Mouse (Mus musculus) ES-E14 (cell line): ENCODE measurements around the gene R3hdm4. TPM values are rescaled to one million over a fixed set of nuclear protein-coding genes. Genes with fewer than 3 reads are reported as not detected.

Source experiments
- DNase-seq: peaks from one replicate; pipeline ENCODE4 v3.0.0-alpha.2; 2013; ENCODE audit warnings: low read depth, low spot score
- H3K27ac ChIP-seq: 2 replicates; pipeline ENCODE4 v1.5.1; 2012; ENCODE audit warnings: low read depth, mild to moderate bottlenecking, low read length, moderate library complexity, mixed read lengths; ENCODE audit not compliant: poor library complexity, insufficient read depth, severe bottlenecking
- H3K36me3 ChIP-seq: 2 replicates; pipeline ENCODE4 v1.6.1; 2012; ENCODE audit warnings: mild to moderate bottlenecking, low read length, moderate library complexity, mixed read lengths; ENCODE audit not compliant: control insufficient read depth, poor library complexity, insufficient read depth, severe bottlenecking
- H3K4me1 ChIP-seq, 2 experiments: fragments of 150-350 bp in 1 of 2; sonication (generic) in 1 of 2; 2 replicates each; pipeline ENCODE4 v1.6.1; 2012; ENCODE audit warnings: low read length in 2 of 2, mild to moderate bottlenecking in 1 of 2, mixed read lengths in 1 of 2; ENCODE audit not compliant: control insufficient read depth in 2 of 2, insufficient read depth in 2 of 2, poor library complexity in 1 of 2
- H3K4me3 ChIP-seq, 2 experiments: fragments of 150-350 bp in 1 of 2; sonication (generic) in 1 of 2; 2 replicates each; pipeline ENCODE4 v1.5.1; 2012; ENCODE audit warnings: low read length in 2 of 2, low read depth in 1 of 2, mild to moderate bottlenecking in 1 of 2, mixed read lengths in 1 of 2; ENCODE audit not compliant: insufficient read depth in 1 of 2, poor library complexity in 1 of 2, severe bottlenecking in 1 of 2
- H3K9ac ChIP-seq: 2 replicates; pipeline ENCODE4 v1.6.1; 2012; ENCODE audit warnings: low read depth, mild to moderate bottlenecking, low read length, mixed read lengths; ENCODE audit not compliant: poor library complexity, insufficient read depth, severe bottlenecking
- H3K9me3 ChIP-seq: fragments of 150-350 bp; sonication (generic); 2 replicates; pipeline ENCODE4 v1.6.1; 2012; ENCODE audit warnings: low read depth, mild to moderate bottlenecking, low read length; ENCODE audit not compliant: control insufficient read depth, insufficient read depth
- CHD2 ChIP-seq: IDR thresholded peaks from 2 replicates; pipeline ENCODE4 v1.6.1; 2014; ENCODE audit warnings: mild to moderate bottlenecking, low read depth, low read length, inconsistent platforms
- HCFC1 ChIP-seq: IDR thresholded peaks from 2 replicates; pipeline ENCODE4 v1.6.1; 2012; ENCODE audit warnings: low read length, inconsistent platforms, borderline replicate concordance; ENCODE audit not compliant: insufficient read depth
- MAFK ChIP-seq: IDR thresholded peaks from 2 replicates; pipeline ENCODE4 v1.6.1; 2014; ENCODE audit warnings: mild to moderate bottlenecking, low read depth, low read length, inconsistent platforms; ENCODE audit not compliant: insufficient read depth
- ZC3H11A ChIP-seq: IDR thresholded peaks from 2 replicates; pipeline ENCODE4 v1.6.1; 2012; ENCODE audit warnings: low read depth, mild to moderate bottlenecking, inconsistent platforms, low read length, borderline replicate concordance
- ZNF384 ChIP-seq: IDR thresholded peaks from 2 replicates; pipeline ENCODE4 v1.6.1; 2012; ENCODE audit warnings: low read depth, low read length, inconsistent platforms
- in situ Hi-C, 2 experiments: fragments of 600-800 bp; cut with MboI; formaldehyde crosslinking; loops; one replicate each; pipeline ENCODE4 v1.15.1; 2025; ENCODE audit warnings: low sequenced_read_pairs in 2 of 2, inconsistent platforms in 1 of 2; ENCODE audit not compliant: unreplicated experiment in 2 of 2
- total RNA-seq: library from RNA; depleted of rRNA; stranded (reverse); fragments of 300-350 nt; gene quantifications from 2 replicates; pipeline ENCODE4 v1.2.3, GENCODE M21; 2012; rRNA removed

Gene R3hdm4
- total RNA-seq, 1 experiment, result 24.0 TPM

- Histone ChIP-seq H3K9ac (no peak overlapping the region), H3K4me1 (peaks cover 0 to 23% of the 10 kb centered on the region in 2 experiments; a peak in 1 of 4 replicates), H3K27ac (no peak overlapping the region)
Observed at GRCm38 (mm10) chr10:79862925-79863324, 58.1 kb downstream of the R3hdm4 start.

GRCm38 (mm10) chr10:79862049-79862788, 58.8 kb downstream of the R3hdm4 start:
- no peak for TF ChIP-seq ZC3H11A
- no peak for TF ChIP-seq ZNF384
- Histone ChIP-seq H3K27ac (no peak overlapping the region), H3K4me3 (no peak overlapping the region), H3K36me3 (peaks cover 63% of the 10 kb centered on the region), H3K9ac (no peak overlapping the region), H3K9me3 (no peaks in the 10 kb centered on the region), H3K4me1 (peaks cover 0 to 29% of the 10 kb centered on the region in 2 experiments; a peak in 1 of 4 replicates)
- no peak for DNase-seq
- in situ Hi-C loops, result no loop called here

More at GRCm38 (mm10) chr10:79862925-79863324, 58.1 kb downstream of the R3hdm4 start:
- TF ChIP-seq MAFK (no peak), HCFC1 (no peak), ZC3H11A (no peak), CHD2 (no peak), ZNF384 (no peak)
- Histone ChIP-seq H3K4me3 (no peak overlapping the region), H3K9me3 (no peaks in the 10 kb centered on the region), H3K36me3 (peaks cover 56% of the 10 kb centered on the region)
- in situ Hi-C loops, result no loop called here
- DNase-seq, result no peak

- TF ChIP-seq HCFC1 (no peak), ZC3H11A (no peak), ZNF384 (no peak), MAFK (no peak), CHD2 (no peak)
- H3K9ac ChIP-seq, result no peak overlapping the region
- no peak overlapping the region for H3K27ac ChIP-seq
- in situ Hi-C loops, result no loop called here
- no peak for DNase-seq
- peaks cover 0 to 32% of the 10 kb centered on the region in 2 experiments; a peak in 1 of 4 replicates for H3K4me1 ChIP-seq
- H3K4me3 ChIP-seq, result no peak overlapping the region
- peaks cover 71% of the 10 kb centered on the region for H3K36me3 ChIP-seq
- H3K9me3 ChIP-seq, result no peaks in the 10 kb centered on the region
Observed at GRCm38 (mm10) chr10:79861230-79862048, 59.6 kb downstream of the R3hdm4 start.

GRCm38 (mm10) chr10:79860079-79860911, 60.7 kb downstream of the R3hdm4 start:
- Histone ChIP-seq H3K36me3 (peaks cover 77% of the 10 kb centered on the region), H3K4me3 (no peak overlapping the region), H3K27ac (no peak overlapping the region), H3K4me1 (peaks cover 0 to 35% of the 10 kb centered on the region in 2 experiments; a peak in 1 of 4 replicates), H3K9me3 (no peaks in the 10 kb centered on the region), H3K9ac (no peak overlapping the region)
- in situ Hi-C loops, result no loop called here
- DNase-seq, result no peak
- no peak for TF ChIP-seq ZNF384
- TF ChIP-seq CHD2, result no peak
- no peak for TF ChIP-seq MAFK
- TF ChIP-seq ZC3H11A, result no peak
- TF ChIP-seq HCFC1, result no peak

Other genes with a start within 250 kb of the R3hdm4 start
- gene Cdc34, start 239.0 kb downstream of the R3hdm4 start, total RNA-seq, result 491 and 507 TPM in 2 replicates
- 2.5 and 4.5 TPM in 2 replicates for gene Gzmm, start 232.2 kb downstream of the R3hdm4 start, total RNA-seq
- 858 and 1,196 TPM in 2 replicates for gene Bsg, start 216.7 kb downstream of the R3hdm4 start, total RNA-seq
- gene Hcn2, start 204.6 kb downstream of the R3hdm4 start, total RNA-seq, result 5.0 and 11.8 TPM in 2 replicates
- 109 and 159 TPM in 2 replicates for gene Polrmt, start 174.6 kb downstream of the R3hdm4 start, total RNA-seq
- 1.5 and 1.9 TPM in 2 replicates for gene Fgf22, start 166.1 kb downstream of the R3hdm4 start, total RNA-seq
- gene Rnf126, start 154.3 kb downstream of the R3hdm4 start, total RNA-seq, result 66.7 and 70.8 TPM in 2 replicates
- 5.7 and 7.1 TPM in 2 replicates for gene Fstl3, start 143.9 kb downstream of the R3hdm4 start, total RNA-seq
- gene Prss57, start 130.2 kb downstream of the R3hdm4 start, total RNA-seq, result 0.27 and 0.37 TPM in 2 replicates
- gene Palm, start 127.6 kb downstream of the R3hdm4 start, total RNA-seq, result 10.7 and 12.7 TPM in 2 replicates
- gene Misp, start 100.2 kb downstream of the R3hdm4 start, total RNA-seq, result 1.7 and 2.2 TPM in 2 replicates
- 403 and 408 TPM in 2 replicates for gene Ptbp1, start 66.8 kb downstream of the R3hdm4 start, total RNA-seq
- 1.0 and 1.3 TPM in 2 replicates for gene Prtn3, start 46.7 kb downstream of the R3hdm4 start, total RNA-seq
- 3.7 and 7.8 TPM in 2 replicates for gene Plppr3, start 46.6 kb downstream of the R3hdm4 start, total RNA-seq
- gene Elane, start 35.0 kb downstream of the R3hdm4 start, total RNA-seq, result not detected in 2 replicates
- gene Cfd, start 30.4 kb downstream of the R3hdm4 start, total RNA-seq, result not detected in 2 replicates
- gene Med16, start 12.3 kb downstream of the R3hdm4 start, total RNA-seq, result 21.0 and 24.9 TPM in 2 replicates
- gene Gm26602, start 10.4 kb downstream of the R3hdm4 start, total RNA-seq, result 2.3 and 8.3 TPM in 2 replicates
- 0.85 and 2.4 TPM in 2 replicates for gene Kiss1r, start 4.2 kb downstream of the R3hdm4 start, total RNA-seq
- 10.8 and 16.3 TPM in 2 replicates for gene Arid3a, start 5.8 kb upstream of the R3hdm4 start, total RNA-seq
- 155 and 195 TPM in 2 replicates for gene Wdr18, start 38.9 kb upstream of the R3hdm4 start, total RNA-seq
- 0.36 and 0.74 TPM in 2 replicates for gene Grin3b, start 49.5 kb upstream of the R3hdm4 start, total RNA-seq
- 127 and 220 TPM in 2 replicates for gene Tmem259, start 63.1 kb upstream of the R3hdm4 start, total RNA-seq
- gene Cnn2, start 67.4 kb upstream of the R3hdm4 start, total RNA-seq, result 94.1 and 159 TPM in 2 replicates
- 8.8 and 18.9 TPM in 2 replicates for gene Abca7, start 75.3 kb upstream of the R3hdm4 start, total RNA-seq
- 17.0 and 20.9 TPM in 2 replicates for gene Arhgap45, start 95.4 kb upstream of the R3hdm4 start, total RNA-seq
- 266 and 293 TPM in 2 replicates for gene Polr2e, start 118.6 kb upstream of the R3hdm4 start, total RNA-seq
- 1,456 and 1,919 TPM in 2 replicates for gene Gpx4, start 126.0 kb upstream of the R3hdm4 start, total RNA-seq
- 36.6 and 49.3 TPM in 2 replicates for gene Sbno2, start 184.4 kb upstream of the R3hdm4 start, total RNA-seq
- gene Stk11, start 194.6 kb upstream of the R3hdm4 start, total RNA-seq, result 124 and 141 TPM in 2 replicates
- 217 and 226 TPM in 2 replicates for gene Atp5d, start 217.4 kb upstream of the R3hdm4 start, total RNA-seq
- 20.9 and 41.0 TPM in 2 replicates for gene Cbarp, start 219.6 kb upstream of the R3hdm4 start, total RNA-seq
- 38.3 and 42.6 TPM in 2 replicates for gene Midn, start 227.1 kb upstream of the R3hdm4 start, total RNA-seq
- gene Cirbp, start 244.8 kb upstream of the R3hdm4 start, total RNA-seq, result 69.6 and 105 TPM in 2 replicates